Comparison of ENCODE assay signal across 24 mouse cellular contexts in genomic region chr15:25882002-25882401, GRCm38 (mm10).
"Had no signal": no experiment of that assay in that cellular context is flagged by ENCODE, and none has a peak within 500 bp of the region (broad histone marks: within the 10 kb centered on the region; RNA-seq: fewer than 3 reads in every experiment).

No protein-coding gene starts in this region.

- H3K4me1 ChIP-seq: intestine, embryonic 15.5 days; liver, embryonic 13.5 days; liver, embryonic 15.5 days had no signal

- H3K27me3 ChIP-seq: hindbrain, embryonic 12.5 days; intestine, embryonic 15.5 days; limb, embryonic 12.5 days; liver, embryonic 13.5 days; liver, embryonic 15.5 days had no signal

- H3K36me3 ChIP-seq: hindbrain, embryonic 10.5 days; hindbrain, embryonic 12.5 days; intestine, embryonic 15.5 days; limb, embryonic 10.5 days; limb, embryonic 12.5 days; liver, embryonic 13.5 days; liver, embryonic 15.5 days had no signal

- ATAC-seq: hindbrain, embryonic 16.5 days; inflammation-experienced regulatory T-cells, adult 6 months; intestine, embryonic 15.5 days; intestine, postnatal 0 days; liver, postnatal 0 days had no signal

- H3K4me2 ChIP-seq: heart, embryonic 11.5 days; hindbrain, embryonic 12.5 days; hindbrain, embryonic 14.5 days; intestine, embryonic 15.5 days; limb, embryonic 12.5 days; liver, embryonic 11.5 days; liver, embryonic 13.5 days; liver, embryonic 15.5 days had no signal

- H3K27ac ChIP-seq: gastrocnemius, adult 2 months; heart, adult 2 months; hindbrain, embryonic 10.5 days; hindbrain, embryonic 12.5 days; hindbrain, embryonic 14.5 days; intestine, embryonic 15.5 days; kidney, postnatal 0 days; layer of hippocampus, adult 2 months; left cerebral cortex, adult 2 months; limb, embryonic 10.5 days; limb, embryonic 12.5 days; liver, embryonic 13.5 days; liver, embryonic 15.5 days had no signal

- H3K4me3 ChIP-seq: gastrocnemius, adult 2 months; heart, adult 2 months; hindbrain, embryonic 10.5 days; hindbrain, embryonic 12.5 days; intestine, embryonic 15.5 days; layer of hippocampus, adult 2 months; left cerebral cortex, adult 2 months; limb, embryonic 10.5 days; limb, embryonic 12.5 days; liver, embryonic 13.5 days; liver, embryonic 15.5 days had no signal

- H3K9ac ChIP-seq: hindbrain, embryonic 12.5 days; hindbrain, embryonic 14.5 days; intestine, embryonic 15.5 days; limb, embryonic 12.5 days; liver, embryonic 13.5 days; liver, embryonic 15.5 days; liver, postnatal 0 days had no signal

- H3K9me3 ChIP-seq: hindbrain, embryonic 10.5 days; hindbrain, embryonic 12.5 days; intestine, embryonic 15.5 days; limb, embryonic 10.5 days; limb, embryonic 12.5 days; liver, embryonic 13.5 days; liver, embryonic 15.5 days had no signal

- DNase-seq: gastrocnemius, adult 2 months; gastrocnemius, postnatal 10 days; gastrocnemius, postnatal 25 days; heart, adult 2 months; heart, postnatal 10 days; heart, postnatal 4 days; liver; liver, embryonic 13.5 days; liver, postnatal 0 days had no signal
